Mouse (Mus musculus) intestine, embryonic 15.5 days (tissue): ENCODE measurements at regions not wholly inside any gene's neighbourhood (a gene's known extent, or its start where the extent isn't known, plus 50 kb on each side); places are given as distances from the start of the nearest gene placed in this dataset.

Experiments used
- ATAC-seq: fragments of 200-750 bp; cut with Nextera tagmentation; 2 replicates; pipeline ENCODE4 v1.8.0; 2017; ENCODE audit warnings: moderate TSS enrichment, moderate library complexity
- H3K27ac ChIP-seq: fragments of 300-500 bp; sonication (generic); 2 replicates; pipeline ENCODE4 v1.5.1; 2015; ENCODE audit warnings: mild to moderate bottlenecking, inconsistent platforms
- H3K27me3 ChIP-seq: fragments of 300-500 bp; sonication (generic); replicated peaks from 2 replicates; pipeline ENCODE4 v1.6.1; 2015; ENCODE audit warnings: inconsistent platforms
- H3K36me3 ChIP-seq: fragments of 300-500 bp; sonication (generic); 2 replicates; pipeline ENCODE4 v1.6.1; 2015; ENCODE audit warnings: inconsistent platforms
- H3K4me1 ChIP-seq: fragments of 300-500 bp; sonication (generic); replicated peaks from 2 replicates; pipeline ENCODE4 v1.6.1; 2015; ENCODE audit warnings: inconsistent platforms
- H3K4me2 ChIP-seq: fragments of 300-500 bp; sonication (generic); replicated peaks from 2 replicates; pipeline ENCODE4 v1.6.1; 2015; ENCODE audit warnings: mild to moderate bottlenecking, inconsistent platforms
- H3K4me3 ChIP-seq: fragments of 300-500 bp; sonication (generic); replicated peaks from 2 replicates; pipeline ENCODE4 v1.5.1; 2015; ENCODE audit warnings: inconsistent platforms
- H3K9ac ChIP-seq: fragments of 300-500 bp; sonication (generic); 2 replicates; pipeline ENCODE4 v1.6.1; 2015; ENCODE audit warnings: inconsistent platforms
- H3K9me3 ChIP-seq: fragments of 300-500 bp; sonication (generic); 2 replicates; pipeline ENCODE4 v1.6.1; 2016; ENCODE audit warnings: inconsistent platforms
- WGBS: fragments of 180-500 bp; shearing (Covaris S2); methylation state at CpG from one replicate; pipeline ENCODE4 v1.1.7; 2015; 5-methylcytosine and 5-hydroxymethylcytosine counted together

- ATAC-seq, result no peak
- Histone ChIP-seq H3K9me3 (no peaks in the 10 kb centered on the region), H3K9ac (no peak overlapping the region), H3K27me3 (no peaks in the 10 kb centered on the region), H3K4me1 (peaks cover 2% of the 10 kb centered on the region; the same call in 1 of the 2 replicates), H3K27ac (no peak overlapping the region), H3K36me3 (no peaks in the 10 kb centered on the region), H3K4me3 (no peak overlapping the region), H3K4me2 (no peak overlapping the region)
- WGBS, result 43% methylated on average over 15 of the region's 15 CpGs
Measured at GRCm38 (mm10) chr11:114402556-114403320, 265.6 kb upstream of the Rpl38 start.

- Histone ChIP-seq H3K36me3 (no peaks in the 10 kb centered on the region), H3K27ac (no peak overlapping the region), H3K4me1 (peaks cover 2% of the 10 kb centered on the region; the same call in 1 of the 2 replicates), H3K9ac (no peak overlapping the region), H3K9me3 (no peaks in the 10 kb centered on the region), H3K4me3 (no peak overlapping the region), H3K27me3 (no peaks in the 10 kb centered on the region), H3K4me2 (no peak overlapping the region)
- 63% methylated on average over 5 of the region's 5 CpGs for WGBS
- no peak for ATAC-seq
Measured at GRCm38 (mm10) chr11:114400701-114401100, 267.6 kb upstream of the Rpl38 start.

- Histone ChIP-seq H3K4me1 (no peaks in the 10 kb centered on the region), H3K4me2 (no peak overlapping the region), H3K4me3 (no peak overlapping the region), H3K27me3 (0 out of 2 replicates have a peak, but pooled peaks cover 2% of the 10 kb centered on the region), H3K9me3 (no peaks in the 10 kb centered on the region), H3K36me3 (no peaks in the 10 kb centered on the region), H3K27ac (no peak overlapping the region), H3K9ac (no peak overlapping the region)
- WGBS, result 70% methylated on average over 10 of the region's 10 CpGs
- ATAC-seq, result no peak
Measured at GRCm38 (mm10) chr11:114392161-114392560, 276.2 kb upstream of the Rpl38 start.

GRCm38 (mm10) chr11:114391553-114391952, 276.8 kb upstream of the Rpl38 start:
- H3K27ac ChIP-seq, result no peak overlapping the region
- no peaks in the 10 kb centered on the region for H3K9me3 ChIP-seq
- H3K4me1 ChIP-seq, result no peaks in the 10 kb centered on the region
- 58% methylated on average over 6 of the region's 6 CpGs for WGBS
- 0 out of 2 replicates have a peak, but pooled peaks cover 2% of the 10 kb centered on the region for H3K27me3 ChIP-seq
- ATAC-seq, result no peak
- no peaks in the 10 kb centered on the region for H3K36me3 ChIP-seq
- H3K4me2 ChIP-seq, result no peak overlapping the region
- no peak overlapping the region for H3K9ac ChIP-seq
- H3K4me3 ChIP-seq, result no peak overlapping the region

- no peak overlapping the region for H3K4me2 ChIP-seq
- WGBS, result 80% methylated on average over 2 of the region's 2 CpGs
- no peaks in the 10 kb centered on the region for H3K36me3 ChIP-seq
- no peak overlapping the region for H3K27ac ChIP-seq
- no peak overlapping the region for H3K9ac ChIP-seq
- H3K9me3 ChIP-seq, result no peaks in the 10 kb centered on the region
- H3K4me1 ChIP-seq, result no peaks in the 10 kb centered on the region
- ATAC-seq, result no peak
- no peak overlapping the region for H3K4me3 ChIP-seq
- 0 out of 2 replicates have a peak, but pooled peaks cover under 1% of the 10 kb centered on the region for H3K27me3 ChIP-seq
Measured at GRCm38 (mm10) chr11:114387091-114387490, 281.2 kb upstream of the Rpl38 start.

- no peak overlapping the region for H3K27ac ChIP-seq
- no peak overlapping the region for H3K9ac ChIP-seq
- H3K4me2 ChIP-seq, result no peak overlapping the region
- H3K36me3 ChIP-seq, result no peaks in the 10 kb centered on the region
- ATAC-seq, result no peak
- H3K4me3 ChIP-seq, result no peak overlapping the region
- H3K9me3 ChIP-seq, result no peaks in the 10 kb centered on the region
- H3K27me3 ChIP-seq, result no peaks in the 10 kb centered on the region
- H3K4me1 ChIP-seq, result peaks cover 9% of the 10 kb centered on the region; the same call in 1 of the 2 replicates
- WGBS, result 58% methylated on average over 8 of the region's 8 CpGs
Measured at GRCm38 (mm10) chr11:114379411-114379824, 288.9 kb upstream of the Rpl38 start.

- H3K27me3 ChIP-seq, result no peaks in the 10 kb centered on the region
- H3K4me3 ChIP-seq, result no peak overlapping the region
- no peak overlapping the region for H3K27ac ChIP-seq
- WGBS, result 15% methylated on average over 14 of the region's 14 CpGs
- H3K4me2 ChIP-seq, result no peak overlapping the region
- no peaks in the 10 kb centered on the region for H3K36me3 ChIP-seq
- no peak overlapping the region for H3K9ac ChIP-seq
- H3K9me3 ChIP-seq, result no peaks in the 10 kb centered on the region
- peaks cover 9% of the 10 kb centered on the region; the same call in 1 of the 2 replicates for H3K4me1 ChIP-seq
- no peak for ATAC-seq
Measured at GRCm38 (mm10) chr11:114375921-114376320, 292.4 kb upstream of the Rpl38 start.

- ATAC-seq, result no peak
- H3K4me2 ChIP-seq, result no peak overlapping the region
- H3K9ac ChIP-seq, result no peak overlapping the region; the same call in 1 of the 2 replicates
- H3K4me3 ChIP-seq, result no peak overlapping the region
- 30% methylated on average over 10 of the region's 10 CpGs for WGBS
- no peaks in the 10 kb centered on the region for H3K9me3 ChIP-seq
- no peaks in the 10 kb centered on the region for H3K36me3 ChIP-seq
- H3K4me1 ChIP-seq, result peaks cover 10% of the 10 kb centered on the region; the same call in 1 of the 2 replicates
- peak overlapping the region; percentile 15; the same call in 1 of the 2 replicates for H3K27ac ChIP-seq
- H3K27me3 ChIP-seq, result no peaks in the 10 kb centered on the region
Measured at GRCm38 (mm10) chr11:114370708-114371107, 297.6 kb upstream of the Rpl38 start.

- Histone ChIP-seq H3K9me3 (no peaks in the 10 kb centered on the region), H3K4me3 (no peak overlapping the region), H3K9ac (no peak overlapping the region), H3K27ac (no peak overlapping the region), H3K4me1 (peaks cover 7% of the 10 kb centered on the region; the same call in 1 of the 2 replicates), H3K4me2 (no peak overlapping the region), H3K36me3 (no peaks in the 10 kb centered on the region), H3K27me3 (no peaks in the 10 kb centered on the region)
- ATAC-seq, result no peak
- WGBS, result 63% methylated on average over 7 of the region's 8 CpGs
Measured at GRCm38 (mm10) chr11:114367779-114368178, 300.5 kb upstream of the Rpl38 start.

- no peak overlapping the region for H3K27ac ChIP-seq
- H3K27me3 ChIP-seq, result no peaks in the 10 kb centered on the region
- no peak for ATAC-seq
- 73% methylated on average over 8 of the region's 8 CpGs for WGBS
- no peaks in the 10 kb centered on the region for H3K36me3 ChIP-seq
- H3K9ac ChIP-seq, result no peak overlapping the region
- no peak overlapping the region for H3K4me2 ChIP-seq
- no peak overlapping the region for H3K4me3 ChIP-seq
- no peaks in the 10 kb centered on the region for H3K4me1 ChIP-seq
- H3K9me3 ChIP-seq, result no peaks in the 10 kb centered on the region
Measured at GRCm38 (mm10) chr11:114360946-114361345, 294.1 kb upstream of the Sdk2 start.

- Histone ChIP-seq H3K4me1 (no peaks in the 10 kb centered on the region), H3K4me3 (no peak overlapping the region), H3K36me3 (no peaks in the 10 kb centered on the region), H3K27me3 (no peaks in the 10 kb centered on the region), H3K9ac (no peak overlapping the region), H3K4me2 (no peak overlapping the region), H3K9me3 (no peaks in the 10 kb centered on the region), H3K27ac (no peak overlapping the region)
- no peak for ATAC-seq
- WGBS, result 84% methylated on average over 10 of the region's 10 CpGs
Measured at GRCm38 (mm10) chr11:114360321-114360720, 293.5 kb upstream of the Sdk2 start.

- Histone ChIP-seq H3K27ac (no peak overlapping the region), H3K36me3 (no peaks in the 10 kb centered on the region), H3K27me3 (no peaks in the 10 kb centered on the region), H3K4me3 (no peak overlapping the region), H3K9me3 (no peaks in the 10 kb centered on the region), H3K4me1 (no peaks in the 10 kb centered on the region), H3K4me2 (no peak overlapping the region), H3K9ac (no peak overlapping the region)
- 62% methylated on average over 4 of the region's 4 CpGs for WGBS
- ATAC-seq, result no peak
Measured at GRCm38 (mm10) chr11:114352146-114352795, 285.4 kb upstream of the Sdk2 start.
